Mouse (Mus musculus) urinary bladder, adult 18-20 months (tissue): ENCODE measurements at regions not wholly inside any gene's neighbourhood (a gene's known extent, or its start where the extent isn't known, plus 50 kb on each side); places are given as distances from the start of the nearest gene placed in this dataset.

Experiments used
- DNase-seq, 2 experiments: peaks; one replicate each; pipeline ENCODE4 v3.0.0; 2022; ENCODE audit warnings: low spot score in 2 of 2, mixed read lengths in 2 of 2

DNA sequence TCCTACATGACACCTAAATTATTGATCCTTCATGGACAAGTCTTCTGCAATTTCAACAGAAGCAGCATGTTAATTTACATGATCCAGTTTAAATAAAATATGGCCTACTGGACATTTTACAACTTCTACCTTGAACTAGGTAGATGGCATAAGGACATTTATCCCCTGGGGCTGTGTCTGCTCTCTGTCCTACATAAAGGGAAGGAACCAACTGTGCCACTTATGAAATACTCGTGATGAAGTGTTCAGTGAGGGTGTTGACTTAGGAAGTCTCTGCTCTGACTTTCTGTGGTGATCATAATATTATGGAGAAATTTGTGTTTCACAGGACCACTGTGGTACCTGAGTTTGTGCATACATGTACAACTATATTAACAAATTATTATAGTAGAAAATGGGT is 60.9 kb upstream of the Mbnl1 start:
- no peak for DNase-seq

DNA sequence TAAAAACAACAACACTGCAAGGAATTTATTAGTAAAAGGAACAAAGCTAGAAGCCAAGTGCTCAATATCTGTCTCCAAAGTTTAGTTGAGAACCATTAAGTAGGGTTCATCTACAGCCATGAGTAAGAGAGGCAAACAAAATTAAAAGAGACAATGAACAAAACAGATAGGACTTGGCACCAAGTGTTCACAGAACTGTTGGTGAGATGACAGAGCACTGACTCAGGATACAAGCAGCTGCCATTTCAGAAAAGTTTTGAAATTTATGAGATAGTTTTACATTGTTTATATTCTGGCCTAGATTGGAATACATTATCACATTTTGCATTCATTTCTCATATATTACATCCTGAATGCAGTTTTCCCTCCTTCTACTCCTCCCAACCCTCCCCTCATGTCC is 60.4 kb upstream of the Mbnl1 start:
- no peak for DNase-seq

DNA sequence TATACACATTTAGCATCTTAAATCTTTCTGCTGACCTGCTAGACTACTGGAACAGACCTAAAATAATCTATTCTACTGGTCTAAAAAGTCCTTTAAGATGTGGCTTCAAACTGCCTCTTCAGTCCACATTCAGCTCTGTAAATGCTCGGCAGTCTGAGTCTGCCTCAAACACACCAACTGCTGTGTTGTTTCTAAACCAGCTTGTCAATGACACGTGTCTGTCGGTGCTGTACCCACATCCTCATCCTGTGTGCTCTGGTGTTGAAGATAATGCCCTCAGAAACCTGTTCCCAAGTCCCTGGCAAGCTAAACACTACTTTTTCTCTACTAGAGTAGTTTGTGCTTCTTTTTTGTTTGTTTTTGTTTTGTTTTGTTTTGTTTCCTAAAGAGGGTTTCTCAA is 58.9 kb upstream of the Mbnl1 start:
- no peak for DNase-seq

DNA sequence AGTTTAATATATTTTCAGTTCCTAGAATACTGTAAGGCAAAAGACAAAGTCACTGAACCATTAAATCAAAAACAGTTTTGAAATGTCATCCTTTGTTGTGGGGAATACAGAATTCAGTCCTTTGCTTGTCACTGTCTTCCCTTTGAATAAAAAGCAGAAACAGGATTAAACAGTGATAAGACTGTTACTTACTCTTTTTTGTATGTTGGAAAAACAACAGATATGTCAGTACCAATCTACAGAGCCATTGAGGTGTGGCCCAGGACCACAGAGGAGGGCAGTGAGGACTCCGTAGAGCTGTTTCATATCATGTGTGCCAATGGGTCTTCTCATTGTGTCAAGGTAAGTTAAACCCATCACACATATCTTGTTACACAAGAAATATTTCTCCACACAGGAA is 55.6 kb upstream of the Mbnl1 start:
- DNase-seq: no peak

DNA sequence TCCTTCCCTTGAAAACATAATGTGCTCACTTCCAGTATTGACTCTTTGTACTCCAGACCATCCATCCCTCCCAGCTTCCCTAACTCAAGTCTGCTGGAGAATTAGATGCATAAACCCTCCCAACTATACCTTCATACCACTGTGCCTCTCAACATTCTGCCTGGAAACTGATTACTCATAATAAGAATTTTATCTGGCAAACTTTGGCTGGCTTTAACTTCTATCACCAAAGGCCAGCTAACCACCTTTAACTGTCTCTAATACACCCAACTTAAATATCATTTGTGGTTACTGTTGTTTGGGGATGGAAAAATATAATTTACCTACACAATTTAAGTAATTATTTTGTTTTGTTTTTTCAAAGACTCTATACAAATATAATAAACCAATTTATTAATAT is 54.0 kb upstream of the Mbnl1 start:
- DNase-seq: no peak

DNA sequence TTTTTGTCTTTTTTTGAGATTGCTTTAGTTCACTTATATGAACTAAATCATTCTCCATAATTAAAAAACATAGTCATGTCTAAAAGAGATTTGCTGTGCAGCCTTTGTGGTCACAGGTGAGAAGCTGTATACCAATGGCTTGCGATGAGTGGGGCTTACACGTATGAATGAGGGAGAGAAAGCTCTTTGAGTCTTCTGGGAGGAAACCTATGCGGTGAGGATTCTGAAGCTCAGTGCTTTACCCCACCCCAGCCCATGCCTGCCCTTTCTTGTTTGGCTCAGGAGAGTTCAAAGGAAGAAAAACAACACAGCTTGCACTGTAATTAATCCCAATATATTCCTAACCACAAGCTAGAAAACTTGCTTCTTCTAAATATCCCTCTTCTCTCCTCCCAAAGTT is 53.4 kb upstream of the Mbnl1 start:
- DNase-seq: no peak
